Mouse (Mus musculus): ENCODE results near the gene Pkn1.

Pkn1 gene

GRCm38 (mm10) chr8:83724697-83725482 lies 25.9 kb upstream of the Pkn1 start:
- peak; percentile 81 for DNase-seq (ENCODE audit: low spot score)

GRCm38 (mm10) chr8:83723447-83724083 lies 24.6 kb upstream of the Pkn1 start:
- no peak for DNase-seq (ENCODE audit: low spot score)

GRCm38 (mm10) chr8:83722631-83723030 lies 23.7 kb upstream of the Pkn1 start:
- no peak for DNase-seq (ENCODE audit: low spot score)

GRCm38 (mm10) chr8:83721405-83722025 lies 22.5 kb upstream of the Pkn1 start:
- no peak for DNase-seq (ENCODE audit: low spot score)

- DNase-seq (ENCODE audit: low spot score), result no peak
Observed at GRCm38 (mm10) chr8:83719693-83720092, 20.7 kb upstream of the Pkn1 start.

- no peak for DNase-seq (ENCODE audit: low spot score)
Observed at GRCm38 (mm10) chr8:83719048-83719447, 20.1 kb upstream of the Pkn1 start.

- no peak for DNase-seq (ENCODE audit: low spot score)
Observed at GRCm38 (mm10) chr8:83716563-83716962, 17.6 kb upstream of the Pkn1 start.

- no peak for DNase-seq (ENCODE audit: low spot score)
Observed at GRCm38 (mm10) chr8:83715771-83716170, 16.8 kb upstream of the Pkn1 start.

GRCm38 (mm10) chr8:83715031-83715690 lies 16.2 kb upstream of the Pkn1 start, which contains the start of gene Ddx39:
Ddx39 (plus strand) TSS chr8:83715177.
- DNase-seq (ENCODE audit: low spot score), result peak; percentile 83

GRCm38 (mm10) chr8:83714676-83715030 lies 15.7 kb upstream of the Pkn1 start:
- no peak for DNase-seq (ENCODE audit: low spot score)

- DNase-seq (ENCODE audit: low spot score), result no peak
Observed at GRCm38 (mm10) chr8:83707554-83707953, 8.6 kb upstream of the Pkn1 start.

GRCm38 (mm10) chr8:83706411-83706810 lies 7.4 kb upstream of the Pkn1 start:
- no peak for DNase-seq (ENCODE audit: low spot score)

GRCm38 (mm10) chr8:83703426-83703825 lies 4.4 kb upstream of the Pkn1 start:
- no peak for DNase-seq (ENCODE audit: low spot score)

GRCm38 (mm10) chr8:83700423-83701085 lies 1.6 kb upstream of the Pkn1 start:
- no peak for DNase-seq (ENCODE audit: low spot score)

- DNase-seq (ENCODE audit: low spot score), result no peak
Observed at GRCm38 (mm10) chr8:83699566-83699965, 587 bp upstream of the Pkn1 start.

GRCm38 (mm10) chr8:83698291-83698660 lies 703 bp downstream of the Pkn1 start:
- DNase-seq (ENCODE audit: low spot score), result no peak

- DNase-seq (ENCODE audit: low spot score), result no peak
Observed at GRCm38 (mm10) chr8:83697374-83698220, 1.4 kb downstream of the Pkn1 start.

- no peak for DNase-seq (ENCODE audit: low spot score)
Observed at GRCm38 (mm10) chr8:83695351-83696106, 3.5 kb downstream of the Pkn1 start.

GRCm38 (mm10) chr8:83694369-83695160 lies 4.4 kb downstream of the Pkn1 start:
- no peak for DNase-seq (ENCODE audit: low spot score)
